Mouse (Mus musculus): Measurements from ENCODE around the gene Gng3. TPM values are rescaled to one million over a fixed set of nuclear protein-coding genes. Genes with fewer than 3 reads are reported as not detected.
"Not testable (repeated sequence)": the region's sequence is repeated elsewhere in the genome, so short reads cannot be mapped to it uniquely, and the experiment has no call there.

The Gng3 gene
- polyA plus RNA-seq, 1 experiment from 2014 or later, result 460 TPM

GRCm38 (mm10) chr19:8839908-8840791 is 1.2 kb upstream of the Gng3 start:
- 11% methylated on average over 29 of the region's 29 CpGs for WGBS
- peaks cover 19% of the 10 kb centered on the region for H3K36me3 ChIP-seq
- peak overlapping the region; percentile 97 for H3K27ac ChIP-seq (replicated peaks)
- H3K4me3 ChIP-seq, result peak overlapping the region; percentile 79
- H3K27me3 ChIP-seq, result no peaks in the 10 kb centered on the region
- H3K4me1 ChIP-seq (replicated peaks), result peaks cover 38% of the 10 kb centered on the region
- peak overlapping the region; percentile 78 for H3K4me2 ChIP-seq
- H3K9me3 ChIP-seq, result no peaks in the 10 kb centered on the region
- peak; percentile 7; the same call in 1 of the 2 replicates for ATAC-seq (ENCODE audit: low FRiP score, low read depth)
- peak overlapping the region; percentile 92 for H3K9ac ChIP-seq

GRCm38 (mm10) chr19:8838041-8838730 is 808 bp downstream of the Gng3 start:
- Histone ChIP-seq H3K4me3 (peak overlapping the region; percentile 79), H3K27ac (replicated peaks) (peak overlapping the region; percentile 97), H3K4me2 (peak overlapping the region; percentile 78), H3K36me3 (peaks cover 32% of the 10 kb centered on the region), H3K4me1 (replicated peaks) (peaks cover 38% of the 10 kb centered on the region), H3K9me3 (no peaks in the 10 kb centered on the region), H3K27me3 (no peaks in the 10 kb centered on the region), H3K9ac (peak overlapping the region; percentile 92)
- WGBS, result 10% methylated on average over 15 of the region's 15 CpGs
- no peak for ATAC-seq (ENCODE audit: low FRiP score, low read depth)

DNA sequence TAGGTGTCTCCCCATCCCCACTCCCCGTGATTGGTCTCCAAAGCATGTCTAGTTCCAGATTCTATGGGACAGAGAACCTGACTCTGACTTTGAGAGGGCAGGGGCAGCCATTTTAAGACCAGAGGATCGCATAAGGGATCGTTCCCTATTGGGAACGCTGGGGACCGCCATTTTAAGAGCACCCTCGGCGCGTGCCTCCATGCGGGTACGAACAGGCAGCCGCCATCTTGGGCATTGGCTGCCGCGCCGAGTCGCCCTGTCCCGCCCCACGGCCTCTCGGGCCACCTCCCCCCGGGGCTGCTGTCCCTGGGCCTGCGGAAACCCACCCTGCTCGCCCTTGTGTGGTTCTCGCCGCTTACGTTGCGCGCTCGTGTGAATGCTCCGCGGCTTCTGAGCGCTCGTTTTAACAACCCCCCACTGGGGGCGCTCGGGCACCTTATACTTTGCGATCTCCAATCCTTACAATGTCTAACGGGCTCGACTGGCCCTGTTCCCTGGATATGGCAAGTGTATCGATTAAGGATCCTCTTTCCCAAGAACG is 1.7 kb downstream of the Gng3 start, which contains the start of gene Bscl2:
Gene Bscl2, plus strand, starts transcription at position 217 of the 541 bp plus-strand sequence.
- peaks cover 37% of the 10 kb centered on the region for H3K4me1 ChIP-seq (replicated peaks)
- peak within 1 kb of the TSS; percentile 92 for H3K9ac ChIP-seq
- H3K4me3 ChIP-seq, result peak within 1 kb of the TSS; percentile 79
- H3K4me2 ChIP-seq, result peak within 1 kb of the TSS; percentile 78
- WGBS, result under 1% methylated on average over 38 of the region's 38 CpGs
- H3K27ac ChIP-seq (replicated peaks), result peak within 1 kb of the TSS; percentile 97
- H3K36me3 ChIP-seq, result peaks cover 35% of the 10 kb centered on the region
- no peaks in the 10 kb centered on the region for H3K9me3 ChIP-seq
- no peaks in the 10 kb centered on the region for H3K27me3 ChIP-seq
- ATAC-seq (ENCODE audit: low FRiP score, low read depth), result peak; percentile 71

- H3K4me2 ChIP-seq, result peak overlapping the region; percentile 78; the same call in 1 of the 2 replicates
- H3K36me3 ChIP-seq, result peaks cover 39% of the 10 kb centered on the region
- H3K27me3 ChIP-seq; H3K9me3 ChIP-seq; H3K9ac ChIP-seq; ATAC-seq (ENCODE audit: low FRiP score, low read depth): not testable (repeated sequence)
- H3K4me3 ChIP-seq, result peak overlapping the region; percentile 79; the same call in 1 of the 2 replicates
- 97% methylated on average over 10 of the region's 10 CpGs for WGBS
- H3K4me1 ChIP-seq (replicated peaks), result peaks cover 30% of the 10 kb centered on the region
- H3K27ac ChIP-seq (replicated peaks), result peak overlapping the region; percentile 97; the same call in 1 of the 2 replicates
Measured at GRCm38 (mm10) chr19:8836327-8836726, 2.7 kb downstream of the Gng3 start.

DNA sequence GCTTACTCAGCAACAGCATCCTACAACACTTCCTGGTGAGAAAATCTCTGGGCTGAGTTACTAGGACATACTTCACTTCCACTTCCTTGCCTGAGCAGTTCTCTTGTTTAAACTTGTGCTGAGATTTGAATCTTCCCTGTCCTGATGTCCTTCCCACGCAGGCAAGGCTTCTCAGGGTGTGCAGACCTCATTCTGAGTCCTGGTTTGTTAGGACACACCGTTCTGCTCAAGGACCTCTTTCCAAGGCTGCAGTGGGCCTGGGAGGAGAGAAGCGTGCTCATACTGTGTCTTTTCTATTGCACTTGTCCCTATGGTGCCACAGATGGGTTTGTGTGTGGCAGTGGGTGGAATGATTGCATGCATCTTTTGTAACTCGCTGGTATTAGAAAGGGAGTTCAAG is 6.0 kb downstream of the Gng3 start:
- Histone ChIP-seq H3K27me3 (no peaks in the 10 kb centered on the region), H3K36me3 (peaks cover 70% of the 10 kb centered on the region), H3K4me2 (no peak overlapping the region), H3K9me3 (no peaks in the 10 kb centered on the region), H3K4me1 (replicated peaks) (peaks cover 10% of the 10 kb centered on the region), H3K4me3 (no peak overlapping the region), H3K9ac (no peak overlapping the region), H3K27ac (replicated peaks) (no peak overlapping the region)
- ATAC-seq (ENCODE audit: low FRiP score, low read depth), result no peak
- WGBS, result 90% methylated on average over 4 of the region's 4 CpGs

DNA sequence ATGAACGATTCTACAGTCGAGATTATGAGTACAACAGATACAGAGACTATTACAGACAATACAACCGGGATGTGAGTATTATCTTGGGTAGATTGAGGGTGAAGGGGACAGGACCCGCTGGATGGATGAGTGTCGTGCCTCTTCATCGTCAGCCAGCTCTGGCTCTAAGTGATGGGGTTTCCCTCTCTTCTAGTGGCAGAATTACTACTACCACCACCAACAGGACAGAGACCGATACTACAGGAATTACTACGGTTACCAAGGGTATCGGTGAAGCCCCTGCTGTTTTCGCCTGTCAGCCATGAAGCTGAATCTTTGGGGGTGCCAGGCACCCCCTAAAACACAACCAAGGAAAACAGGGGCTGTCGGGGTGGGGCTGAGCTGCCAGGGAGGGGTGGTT is 7.7 kb downstream of the Gng3 start:
- no peaks in the 10 kb centered on the region for H3K9me3 ChIP-seq
- H3K36me3 ChIP-seq, result peaks cover 87% of the 10 kb centered on the region
- 77% methylated on average over 11 of the region's 11 CpGs for WGBS
- no peak overlapping the region for H3K9ac ChIP-seq
- peaks cover 2% of the 10 kb centered on the region; the same call in 1 of the 2 replicates for H3K4me1 ChIP-seq (replicated peaks)
- H3K4me3 ChIP-seq, result no peak overlapping the region
- ATAC-seq (ENCODE audit: low FRiP score, low read depth), result no peak
- H3K4me2 ChIP-seq, result no peak overlapping the region
- no peak overlapping the region for H3K27ac ChIP-seq (replicated peaks)
- H3K27me3 ChIP-seq, result no peaks in the 10 kb centered on the region

DNA sequence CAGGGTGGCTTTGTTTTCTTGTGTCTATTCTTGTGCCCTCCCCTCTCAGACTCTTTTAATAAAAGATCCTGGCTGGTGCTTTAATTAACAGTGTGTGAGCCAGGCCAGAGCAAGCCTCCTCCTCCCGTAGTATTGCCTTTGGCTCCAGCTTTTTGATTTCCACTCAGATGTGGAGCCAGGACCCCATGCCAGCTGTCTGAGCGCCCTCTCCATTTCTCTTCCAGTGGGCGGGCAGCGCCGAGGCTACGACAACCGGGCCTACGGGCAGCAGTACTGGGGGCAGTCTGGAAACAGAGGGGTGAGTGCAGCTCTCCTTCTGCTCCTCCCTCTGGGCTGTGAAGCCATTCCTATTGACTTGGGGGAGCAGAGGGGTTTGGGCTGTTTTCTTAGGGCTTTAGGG is 8.3 kb downstream of the Gng3 start:
- no peak overlapping the region for H3K4me2 ChIP-seq
- no peak for ATAC-seq (ENCODE audit: low FRiP score, low read depth)
- H3K9me3 ChIP-seq, result no peaks in the 10 kb centered on the region
- H3K36me3 ChIP-seq, result peaks cover 91% of the 10 kb centered on the region
- H3K27ac ChIP-seq (replicated peaks), result no peak overlapping the region
- H3K27me3 ChIP-seq, result no peaks in the 10 kb centered on the region
- no peak overlapping the region for H3K4me3 ChIP-seq
- WGBS, result 87% methylated on average over 8 of the region's 8 CpGs
- H3K9ac ChIP-seq, result no peak overlapping the region
- no peaks in the 10 kb centered on the region for H3K4me1 ChIP-seq (replicated peaks)

DNA sequence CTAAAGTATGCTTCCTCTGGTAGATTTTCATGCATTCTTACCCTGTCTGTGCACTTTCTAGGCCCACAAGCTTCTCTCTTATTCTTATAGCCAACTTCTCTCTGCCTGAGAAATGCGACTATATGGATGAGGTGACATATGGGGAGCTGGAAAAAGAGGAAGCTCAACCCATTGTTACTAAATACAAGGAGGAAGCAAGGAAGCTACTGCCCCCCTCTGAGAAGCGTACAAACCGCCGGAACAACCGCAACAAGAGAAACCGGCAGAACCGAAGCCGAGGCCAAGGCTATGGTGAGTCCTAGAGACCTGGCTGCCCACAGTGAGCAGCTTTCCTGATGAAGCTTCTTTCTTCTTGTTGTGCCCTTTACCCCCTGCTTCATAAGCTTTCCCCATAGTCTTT is 9.3 kb downstream of the Gng3 start, which contains the start of gene AC129217.1:
Gene AC129217.1, plus strand, starts transcription at position 114 of the 400 bp plus-strand sequence.
- Histone ChIP-seq H3K4me1 (replicated peaks) (no peaks in the 10 kb centered on the region), H3K27ac (replicated peaks) (no peak within 1 kb of the TSS), H3K27me3 (no peaks in the 10 kb centered on the region), H3K36me3 (peaks cover 97% of the 10 kb centered on the region), H3K9me3 (no peaks in the 10 kb centered on the region), H3K4me2 (no peak within 1 kb of the TSS), H3K4me3 (no peak within 1 kb of the TSS), H3K9ac (no peak within 1 kb of the TSS)
- no peak for ATAC-seq (ENCODE audit: low FRiP score, low read depth)
- WGBS, result 92% methylated on average over 8 of the region's 8 CpGs

DNA sequence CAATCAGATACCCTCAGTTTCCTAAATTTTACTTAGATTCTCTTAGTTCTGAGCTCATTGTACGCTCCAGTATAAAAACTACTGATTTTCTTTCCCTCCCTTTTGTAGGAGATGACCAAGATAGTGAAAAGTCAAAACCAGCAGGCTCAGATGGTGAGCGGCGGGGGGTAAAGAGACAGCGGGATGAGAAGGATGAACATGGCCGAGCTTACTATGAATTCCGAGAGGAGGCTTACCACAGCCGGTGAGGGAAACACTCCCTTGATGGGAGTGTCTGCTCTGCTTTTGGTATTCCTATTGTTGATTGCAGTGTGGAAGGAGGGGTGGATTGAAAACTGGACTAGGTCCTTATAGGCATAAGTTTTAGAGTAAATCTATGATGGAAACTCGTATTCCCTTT is 16.3 kb downstream of the Gng3 start:
- Histone ChIP-seq H3K27me3 (no peaks in the 10 kb centered on the region), H3K9me3 (no peaks in the 10 kb centered on the region), H3K27ac (replicated peaks) (no peak overlapping the region), H3K36me3 (peaks cover 49% of the 10 kb centered on the region), H3K4me3 (peak overlapping the region; percentile 96), H3K4me1 (replicated peaks) (peaks cover 35% of the 10 kb centered on the region), H3K4me2 (peak overlapping the region; percentile 91), H3K9ac (peak overlapping the region; percentile 31; the same call in 1 of the 2 replicates)
- WGBS, result 57% methylated on average over 8 of the region's 8 CpGs
- no peak for ATAC-seq (ENCODE audit: low FRiP score, low read depth)

- peak overlapping the region; percentile 99 for H3K27ac ChIP-seq (replicated peaks)
- 2% methylated on average over 7 of the region's 7 CpGs for WGBS
- peaks cover 33% of the 10 kb centered on the region for H3K36me3 ChIP-seq
Measured at GRCm38 (mm10) chr19:8821146-8821545, 17.8 kb downstream of the Gng3 start.

GRCm38 (mm10) chr19:8820424-8820956 is 18.5 kb downstream of the Gng3 start:
- no peaks in the 10 kb centered on the region for H3K27me3 ChIP-seq
- under 1% methylated on average over 40 of the region's 48 CpGs for WGBS
- peak overlapping the region; percentile 91 for H3K4me2 ChIP-seq
- peak overlapping the region; percentile 99 for H3K27ac ChIP-seq (replicated peaks)
- H3K9ac ChIP-seq, result peak overlapping the region; percentile 98
- H3K36me3 ChIP-seq, result peaks cover 28% of the 10 kb centered on the region
- peaks cover 57% of the 10 kb centered on the region for H3K4me1 ChIP-seq (replicated peaks)
- H3K9me3 ChIP-seq, result no peaks in the 10 kb centered on the region
- H3K4me3 ChIP-seq, result peak overlapping the region; percentile 96
- peak; percentile 12 for ATAC-seq (ENCODE audit: low FRiP score, low read depth)

More at GRCm38 (mm10) chr19:8821146-8821545, 17.8 kb downstream of the Gng3 start:
- Histone ChIP-seq H3K4me2 (peak overlapping the region; percentile 91), H3K4me3 (peak overlapping the region; percentile 96), H3K9me3 (no peaks in the 10 kb centered on the region), H3K9ac (peak overlapping the region; percentile 98), H3K27me3 (no peaks in the 10 kb centered on the region), H3K4me1 (replicated peaks) (peaks cover 50% of the 10 kb centered on the region)
- ATAC-seq (ENCODE audit: low FRiP score, low read depth), result no peak
